Mouse (Mus musculus) limb, embryonic 15.5 days (tissue): Measurements from ENCODE around the gene Helt. TPM values are rescaled to one million over a fixed set of nuclear protein-coding genes. Genes with fewer than 3 reads are reported as not detected.
"Not testable (repeated sequence)": the region's sequence is repeated elsewhere in the genome, so short reads cannot be mapped to it uniquely, and the experiment has no call there.

Source experiments
- ATAC-seq: fragments of 200-750 bp; cut with Nextera tagmentation; 2 replicates; pipeline ENCODE4 v1.8.0; 2017; ENCODE audit warnings: low read depth, moderate TSS enrichment; ENCODE audit not compliant: insufficient number of reproducible peaks, low FRiP score, low TSS enrichment
- H3K27ac ChIP-seq: fragments of 300-500 bp; sonication (generic); 2 replicates; pipeline ENCODE4 v1.5.1; 2015; ENCODE audit warnings: moderate library complexity, mild to moderate bottlenecking, inconsistent platforms
- H3K27me3 ChIP-seq: fragments of 300-500 bp; sonication (generic); 2 replicates; pipeline ENCODE4 v1.6.1; 2015; ENCODE audit warnings: inconsistent platforms
- H3K36me3 ChIP-seq: fragments of 300-500 bp; sonication (generic); 2 replicates; pipeline ENCODE4 v1.6.1; 2015; ENCODE audit warnings: inconsistent platforms
- H3K4me1 ChIP-seq: fragments of 300-500 bp; sonication (generic); 2 replicates; pipeline ENCODE4 v1.6.1; 2015; ENCODE audit warnings: inconsistent platforms
- H3K4me2 ChIP-seq: fragments of 300-500 bp; sonication (generic); 2 replicates; pipeline ENCODE4 v1.6.1; 2015; ENCODE audit warnings: mild to moderate bottlenecking, inconsistent platforms
- H3K4me3 ChIP-seq: fragments of 300-500 bp; sonication (generic); 2 replicates; pipeline ENCODE4 v1.5.1; 2015; ENCODE audit warnings: mild to moderate bottlenecking, inconsistent platforms
- H3K9ac ChIP-seq: fragments of 300-500 bp; sonication (generic); 2 replicates; pipeline ENCODE4 v1.6.1; 2015; ENCODE audit warnings: inconsistent platforms
- H3K9me3 ChIP-seq: fragments of 300-500 bp; sonication (generic); 2 replicates; pipeline ENCODE4 v1.6.1; 2016; ENCODE audit warnings: inconsistent platforms
- WGBS: fragments of 180-500 bp; shearing (Covaris S2); methylation state at CpG from one replicate; pipeline ENCODE4 v1.1.7; 2015; 5-methylcytosine and 5-hydroxymethylcytosine counted together
- polyA plus RNA-seq: library from polyadenylated mRNA; unstranded; fragments of >200 nt; fragmentation: Nextera tagmentation; extraction: Ambion mirVana; gene quantifications from 2 replicates; pipeline ENCODE4 v1.2.1, GENCODE M21; 2015

The Helt gene
- polyA plus RNA-seq, 1 experiment from 2014 or later, result not detected

- H3K4me1 ChIP-seq, result no peaks in the 10 kb centered on the region
- no peaks in the 10 kb centered on the region for H3K27me3 ChIP-seq
- H3K4me3 ChIP-seq, result no peak overlapping the region
- 61% methylated on average over 4 of the region's 4 CpGs for WGBS
- ATAC-seq, result no peak
- no peaks in the 10 kb centered on the region for H3K36me3 ChIP-seq
- H3K9ac ChIP-seq, result no peak overlapping the region
- H3K27ac ChIP-seq, result no peak overlapping the region
- no peaks in the 10 kb centered on the region for H3K9me3 ChIP-seq
- H3K4me2 ChIP-seq, result no peak overlapping the region
Observed at GRCm38 (mm10) chr8:46266801-46267200, 27.7 kb downstream of the Helt start.

- H3K4me2 ChIP-seq, H3K4me3 ChIP-seq, H3K27ac ChIP-seq, H3K9ac ChIP-seq, H3K4me1 ChIP-seq, H3K9me3 ChIP-seq, H3K27me3 ChIP-seq, H3K36me3 ChIP-seq, ATAC-seq: not testable (repeated sequence)
- 85% methylated on average over 4 of the region's 4 CpGs for WGBS
Observed at GRCm38 (mm10) chr8:46264206-46264605, 30.3 kb downstream of the Helt start.

GRCm38 (mm10) chr8:46257921-46258682, 36.4 kb downstream of the Helt start:
- Histone ChIP-seq H3K4me1 (no peaks in the 10 kb centered on the region), H3K36me3 (no peaks in the 10 kb centered on the region), H3K9me3 (no peaks in the 10 kb centered on the region), H3K27me3 (no peaks in the 10 kb centered on the region), H3K9ac (no peak overlapping the region), H3K4me2 (no peak overlapping the region), H3K4me3 (no peak overlapping the region), H3K27ac (no peak overlapping the region)
- WGBS, result 55% methylated on average over 19 of the region's 19 CpGs
- no peak for ATAC-seq

- Histone ChIP-seq H3K9me3 (no peaks in the 10 kb centered on the region), H3K4me2 (peak overlapping the region; percentile 30; the same call in 1 of the 2 replicates), H3K27ac (no peak overlapping the region), H3K36me3 (no peaks in the 10 kb centered on the region), H3K4me1 (0 out of 2 replicates have a peak, but pooled peaks cover 4% of the 10 kb centered on the region), H3K9ac (no peak overlapping the region), H3K4me3 (no peak overlapping the region; the same call in 1 of the 2 replicates), H3K27me3 (no peaks in the 10 kb centered on the region)
- WGBS, result 54% methylated on average over 13 of the region's 13 CpGs
- no peak for ATAC-seq
Observed at GRCm38 (mm10) chr8:46252456-46252855, 42.0 kb downstream of the Helt start.

- no peak for ATAC-seq
- WGBS, result 45% methylated on average over 10 of the region's 10 CpGs
- Histone ChIP-seq H3K36me3 (no peaks in the 10 kb centered on the region), H3K9me3 (no peaks in the 10 kb centered on the region), H3K27ac (no peak overlapping the region), H3K9ac (no peak overlapping the region), H3K27me3 (no peaks in the 10 kb centered on the region), H3K4me1 (0 out of 2 replicates have a peak, but pooled peaks cover 4% of the 10 kb centered on the region), H3K4me3 (no peak overlapping the region), H3K4me2 (no peak overlapping the region)
Observed at GRCm38 (mm10) chr8:46251561-46251960, 42.9 kb downstream of the Helt start.

GRCm38 (mm10) chr8:46246346-46246745, 48.1 kb downstream of the Helt start:
- H3K27me3 ChIP-seq, result no peaks in the 10 kb centered on the region
- H3K4me2 ChIP-seq, result no peak overlapping the region
- H3K27ac ChIP-seq, result no peak overlapping the region
- ATAC-seq, result no peak
- no peaks in the 10 kb centered on the region for H3K9me3 ChIP-seq
- H3K4me3 ChIP-seq, result no peak overlapping the region
- no peak overlapping the region for H3K9ac ChIP-seq
- H3K4me1 ChIP-seq, result 0 out of 2 replicates have a peak, but pooled peaks cover 3% of the 10 kb centered on the region
- H3K36me3 ChIP-seq, result no peaks in the 10 kb centered on the region
- WGBS, result 81% methylated on average over 11 of the region's 11 CpGs

GRCm38 (mm10) chr8:46242946-46243345, 51.5 kb downstream of the Helt start:
- H3K9me3 ChIP-seq, result no peaks in the 10 kb centered on the region
- H3K27ac ChIP-seq, result no peak overlapping the region
- H3K4me3 ChIP-seq, result no peak overlapping the region
- 0 out of 2 replicates have a peak, but pooled peaks cover 2% of the 10 kb centered on the region for H3K4me1 ChIP-seq
- no peak overlapping the region for H3K9ac ChIP-seq
- no peak for ATAC-seq
- H3K36me3 ChIP-seq, result no peaks in the 10 kb centered on the region
- no peaks in the 10 kb centered on the region; the same call in 1 of the 2 replicates for H3K27me3 ChIP-seq
- H3K4me2 ChIP-seq, result no peak overlapping the region
- WGBS, result 32% methylated on average over 7 of the region's 7 CpGs

Other genes starting within 250 kb of the Helt start
- 26.4 and 27.4 TPM in 2 replicates for gene Cfap97, start 142.9 kb downstream of the Helt start, polyA plus RNA-seq
- gene Snx25, start 142.5 kb downstream of the Helt start, polyA plus RNA-seq, result 5.4 and 6.1 TPM in 2 replicates
- gene Slc25a4, start 83.4 kb downstream of the Helt start, polyA plus RNA-seq, result 460 and 537 TPM in 2 replicates
- gene Acsl1, start 176.4 kb upstream of the Helt start, polyA plus RNA-seq, result 50.3 and 53.4 TPM in 2 replicates